Mouse (Mus musculus): ENCODE results near the gene Map1b. TPM values are rescaled to one million over a fixed set of nuclear protein-coding genes. Genes with fewer than 3 reads are reported as not detected.

The Map1b gene
- polyA plus RNA-seq, 1 experiment from 2014 or later, result 179 TPM

Other genes with a start within 250 kb of the Map1b start
- 44.2 and 45.8 TPM in 2 replicates for gene Ptcd2, start 171.8 kb downstream of the Map1b start, polyA plus RNA-seq (2015; fragmentation: Nextera tagmentation; extraction: Ambion mirVana)
- gene Mrps27, start 171.8 kb downstream of the Map1b start, polyA plus RNA-seq (2015; fragmentation: Nextera tagmentation; extraction: Ambion mirVana), result 60.2 and 60.9 TPM in 2 replicates

Measured in limb, embryonic 13.5 days (tissue).